Mouse (Mus musculus) CH12.LX (cell line): Measurements from ENCODE around the gene Bcdin3d. TPM values are rescaled to one million over a fixed set of nuclear protein-coding genes. Genes with fewer than 3 reads are reported as not detected.

Source experiments
- DNase-seq: peaks from one replicate; pipeline ENCODE4 v3.0.0-alpha.2; 2013; ENCODE audit errors: extremely low read depth
- H3K27ac ChIP-seq: 2 replicates; pipeline ENCODE4 v1.5.1; 2012; ENCODE audit warnings: low read depth, mild to moderate bottlenecking, control low read depth, moderate library complexity; ENCODE audit not compliant: insufficient read depth
- H3K27me3 ChIP-seq: replicated peaks from 2 replicates; pipeline ENCODE3; 2012; ENCODE audit warnings: inconsistent platforms
- H3K36me3 ChIP-seq, 2 experiments: replicated peaks in 1 of 2; 2 replicates each; pipeline versions ENCODE3 to v1.6.1; 2012; ENCODE audit warnings: inconsistent platforms in 1 of 2, low read length in 1 of 2, mild to moderate bottlenecking in 1 of 2, mixed read lengths in 1 of 2, moderate library complexity in 1 of 2; ENCODE audit not compliant: control insufficient read depth in 1 of 2, insufficient read depth in 1 of 2
- H3K4me1 ChIP-seq, 2 experiments: 2 replicates each; pipeline ENCODE4 v1.6.1; 2012; ENCODE audit warnings: inconsistent platforms in 1 of 2, moderate library complexity in 1 of 2; ENCODE audit not compliant: insufficient read depth in 2 of 2, control insufficient read depth in 1 of 2
- H3K4me2 ChIP-seq: 2 replicates; pipeline ENCODE4 v1.6.1; 2012; ENCODE audit warnings: low read depth, mild to moderate bottlenecking, control low read depth; ENCODE audit not compliant: poor library complexity, insufficient read depth, severe bottlenecking
- H3K4me3 ChIP-seq, 3 experiments: fragments of 150-350 bp in 1 of 3; sonication (generic) in 1 of 3; replicated peaks in 1 of 3; 2 replicates each; pipeline versions ENCODE3 to v1.5.1; 2011 to 2012; ENCODE audit warnings: low read depth in 2 of 3, low read length in 2 of 3, mild to moderate bottlenecking in 2 of 3, moderate library complexity in 2 of 3, control low read depth in 1 of 3, improper control_type of control experiment in 1 of 3, inconsistent platforms in 1 of 3, mixed read lengths in 1 of 3; ENCODE audit not compliant: poor library complexity in 1 of 3
- H3K79me2 ChIP-seq: replicated peaks from 2 replicates; pipeline ENCODE4 v1.6.1; 2012; ENCODE audit warnings: mild to moderate bottlenecking, moderate library complexity; ENCODE audit not compliant: control insufficient read depth, poor library complexity, insufficient read depth, severe bottlenecking; ENCODE audit errors: extremely low read depth
- H3K9ac ChIP-seq: 2 replicates; pipeline ENCODE4 v1.6.1; 2012; ENCODE audit warnings: low read depth, mild to moderate bottlenecking, control low read depth, moderate library complexity; ENCODE audit not compliant: insufficient read depth
- H3K9me3 ChIP-seq: replicated peaks from 2 replicates; pipeline ENCODE3; 2012; ENCODE audit warnings: low read length, inconsistent platforms, mixed read lengths
- ELF1 ChIP-seq: IDR thresholded peaks from 2 replicates; pipeline ENCODE4 v1.6.1; 2014; ENCODE audit warnings: low read depth, mild to moderate bottlenecking, inconsistent platforms, low read length, improper control_type of control experiment
- ETS1 ChIP-seq: conservative IDR thresholded peaks from 2 replicates; pipeline ENCODE4 v1.6.1; 2012; ENCODE audit warnings: low read depth, mild to moderate bottlenecking, inconsistent platforms, low read length, improper control_type of control experiment, moderate library complexity
- MAX ChIP-seq: IDR thresholded peaks from 2 replicates; pipeline ENCODE4 v1.6.1; 2011; ENCODE audit warnings: low read length, improper control_type of control experiment
- MEF2A ChIP-seq: IDR thresholded peaks from 2 replicates; pipeline ENCODE4 v1.6.1; 2014; ENCODE audit warnings: low read depth, mild to moderate bottlenecking, inconsistent platforms, low read length, improper control_type of control experiment, borderline replicate concordance
- NRF1 ChIP-seq: IDR thresholded peaks from 2 replicates; pipeline ENCODE4 v1.6.1; 2014; ENCODE audit warnings: low read depth, mild to moderate bottlenecking, inconsistent platforms, low read length, improper control_type of control experiment, moderate library complexity
- POLR2A ChIP-seq: IDR thresholded peaks from 2 replicates; pipeline ENCODE4 v1.6.1; 2011; ENCODE audit warnings: low read depth, mild to moderate bottlenecking, improper control_type of control experiment, low read length
- POLR2AphosphoS2 ChIP-seq: IDR thresholded peaks from 2 replicates; pipeline ENCODE4 v1.6.1; 2011; ENCODE audit warnings: low read depth, low read length, improper control_type of control experiment
- RAD21 ChIP-seq: IDR thresholded peaks from 2 replicates; pipeline ENCODE4 v1.6.1; 2011; ENCODE audit warnings: low read depth, mild to moderate bottlenecking, low read length, improper control_type of control experiment, moderate library complexity
- RCOR1 ChIP-seq: conservative IDR thresholded peaks from 2 replicates; pipeline ENCODE4 v1.6.1; 2012; ENCODE audit warnings: low read depth, mild to moderate bottlenecking, inconsistent platforms, low read length, improper control_type of control experiment
- SIN3A ChIP-seq: IDR thresholded peaks from 2 replicates; pipeline ENCODE4 v1.6.1; 2012; ENCODE audit warnings: low read length, improper control_type of control experiment, inconsistent platforms
- SMC3 ChIP-seq: IDR thresholded peaks from 2 replicates; pipeline ENCODE4 v1.6.1; 2011; ENCODE audit warnings: low read depth, low read length, improper control_type of control experiment
- TBP ChIP-seq: conservative IDR thresholded peaks from 2 replicates; pipeline ENCODE4 v1.6.1; 2011; ENCODE audit warnings: low read depth, low read length, improper control_type of control experiment
- USF1 ChIP-seq: IDR thresholded peaks from 2 replicates; pipeline ENCODE4 v1.6.1; 2014; ENCODE audit warnings: low read depth, mild to moderate bottlenecking, inconsistent platforms, low read length, improper control_type of control experiment
- dilution Hi-C: fragments of 300-500 bp; cut with MboI; formaldehyde crosslinking; loops from 2 replicates; pipeline ENCODE4 v1.14.3; 2020; ENCODE audit warnings: low sequenced_read_pairs; ENCODE audit not compliant: extremely low pct_unique_long_range_greater_than_20kb, extremely low pct_ligation_motif_present
- in situ Hi-C: fragments of 300-500 bp; cut with MboI; formaldehyde crosslinking; loops from 3 replicates; pipeline ENCODE4 v1.14.3; 2019; ENCODE audit warnings: low sequenced_read_pairs, low pct_ligation_motif_present, low pct_unique_long_range_greater_than_20kb, mixed read lengths
- polyA plus RNA-seq: library from polyadenylated mRNA; unstranded; fragments of >175 nt; gene quantifications from 2 replicates; pipeline ENCODE4 v1.2.1, GENCODE M21; 2012; ENCODE audit warnings: low read depth; ENCODE audit not compliant: insufficient read length
- total RNA-seq, 2 experiments: library from RNA; depleted of rRNA; stranded (reverse); fragments of 300-350 nt in 1 of 2; fragments of >200 nt in 1 of 2; gene quantifications; 2 replicates each; pipeline ENCODE4 v1.2.3; 2012 to 2014

Gene Bcdin3d
- total and polyA plus RNA-seq, 3 experiments, result 13.8 to 15.3 (median 14.2) TPM

- no peak for TF ChIP-seq USF1
- TF ChIP-seq POLR2AphosphoS2, result no peak; the same call in 1 of the 2 replicates
- no peak for TF ChIP-seq NRF1
- TF ChIP-seq ETS1, result no peak
- TF ChIP-seq MEF2A, result no peak; the same call in 1 of the 2 replicates
- TF ChIP-seq RAD21, result no peak
- no peak for TF ChIP-seq TBP
- no peak for TF ChIP-seq SMC3
Observed at GRCm38 (mm10) chr15:99473801-99474575, 542 bp downstream of the Bcdin3d start (continued).

- Histone ChIP-seq H3K79me2 (0 out of 2 replicates have a peak, but pooled peaks cover 2% of the 10 kb centered on the region), H3K36me3 (peaks cover 10 to 32% of the 10 kb centered on the region in 2 experiments), H3K4me3 (peak overlapping the region in 1 of 3 experiments; percentile 69), H3K9ac (no peak overlapping the region; the same call in 1 of the 2 replicates), H3K4me2 (peak overlapping the region; percentile 69; the same call in 1 of the 2 replicates), H3K27ac (no peak overlapping the region), H3K27me3 (no peaks in the 10 kb centered on the region)
- dilution Hi-C loops, result no loop called here
- TF ChIP-seq POLR2A (no peak; the same call in 1 of the 2 replicates), ELF1 (no peak; the same call in 1 of the 2 replicates), SIN3A (peak; percentile 3; the same call in 1 of the 2 replicates), NRF1 (no peak)
- TF ChIP-seq, all 38 proteins: peak for 1
- Histone ChIP-seq H3K4me1 (peaks cover 3 to 28% of the 10 kb centered on the region in 2 experiments; a peak in 3 of 4 replicates), H3K9me3 (peaks cover 4% of the 10 kb centered on the region)
- peak; percentile 57 for DNase-seq
- in situ Hi-C loops, result no loop called here
Observed at GRCm38 (mm10) chr15:99472972-99473371, 1.6 kb downstream of the Bcdin3d start.

- H3K4me2 ChIP-seq, result no peak overlapping the region
- peaks cover 4 to 34% of the 10 kb centered on the region in 2 experiments for H3K4me1 ChIP-seq
- dilution Hi-C loops, result no loop called here
- peaks cover 4% of the 10 kb centered on the region for H3K9me3 ChIP-seq
- no peak for DNase-seq
- no peak overlapping the region for H3K27ac ChIP-seq
- in situ Hi-C loops, result no loop called here
- 0 out of 2 replicates have a peak, but pooled peaks cover 2% of the 10 kb centered on the region for H3K79me2 ChIP-seq
- H3K9ac ChIP-seq, result no peak overlapping the region
- no peaks in the 10 kb centered on the region for H3K27me3 ChIP-seq
- TF ChIP-seq RCOR1 (no peak), MAX (0 out of 2 replicates have a peak, but pooled peaks have one; percentile 51)
- H3K36me3 ChIP-seq, result peaks cover 10 to 39% of the 10 kb centered on the region in 2 experiments
- no peak overlapping the region for H3K4me3 ChIP-seq
Observed at GRCm38 (mm10) chr15:99471677-99472063, 2.9 kb downstream of the Bcdin3d start.
